In genomic region chr19:4992371-4992770, GRCm38 (mm10) we compare ENCODE assay signal across 8 mouse cellular contexts. TPM values are rescaled to one million over a fixed set of nuclear protein-coding genes. Genes with fewer than 3 reads are reported as not detected.
DNase-seq lines count a peak whose midpoint lies in the region; ATAC-seq and TF ChIP-seq lines count a peak whose summit lies in the region.
"Had no signal": no experiment of that assay in that cellular context is flagged by ENCODE, and none has a peak within 500 bp of the region (broad histone marks: within the 10 kb centered on the region; RNA-seq: fewer than 3 reads in every experiment).

No protein-coding gene starts in this region.

- TF ChIP-seq POLR2A in MEL (IDR thresholded peaks at IDR 0.05; ENCODE audit: control insufficient read depth in 1 of 2, insufficient read depth in 1 of 2, low read depth in 1 of 2, low read length in 2 of 2, poor library complexity in 1 of 2), result no peak
- no peak for TF ChIP-seq POLR2A in kidney, adult 2 months (IDR thresholded peaks at IDR 0.05; ENCODE audit: low read depth, low read length)

- no peak for TF ChIP-seq CTCF in MEL (IDR thresholded peaks at IDR 0.05 in 2 of 3, conservative IDR thresholded peaks at IDR 0.05 in 1 of 3; ENCODE audit: control insufficient read depth in 1 of 3, insufficient read depth in 1 of 3, low read depth in 2 of 3, low read length in 3 of 3, poor library complexity in 1 of 3, severe bottlenecking in 1 of 3)
- TF ChIP-seq CTCF in kidney, adult 2 months (conservative IDR thresholded peaks at IDR 0.05; ENCODE audit: insufficient read depth, insufficient read length, low read depth, low read length), result no peak

- no peak for ATAC-seq in hindbrain, embryonic 11.5 days (ENCODE audit: low FRiP score)
- ATAC-seq in hindbrain, embryonic 13.5 days (ENCODE audit: low FRiP score), result no peak

- peak; percentile 45 for DNase-seq in hindbrain, embryonic 11.5 days (ENCODE audit: low spot score)
- DNase-seq in 416B (ENCODE audit: low read depth) (peak; percentile 28), MEL (ENCODE audit: low read depth, low spot score) (peak; percentile 36)
- DNase-seq in induced T-regulatory cell, adult 2 months (ENCODE audit: low read depth), result peak; percentile 57
- DNase-seq in gastrocnemius, postnatal 4 days (ENCODE audit: low spot score in 2 of 2), result no peak
- no peak for DNase-seq in kidney, adult 2 months

- peaks cover 43% of the 10 kb centered on the region for H3K27me3 ChIP-seq in hindbrain, embryonic 11.5 days (ENCODE audit: control insufficient read depth, insufficient read depth, low read length)
- peaks cover 94% of the 10 kb centered on the region for H3K27me3 ChIP-seq in hindbrain, embryonic 13.5 days
- peaks cover 0 to 6% of the 10 kb centered on the region in 2 experiments; a peak in 3 of 4 replicates for H3K27me3 ChIP-seq in MEL (ENCODE audit: control insufficient read depth in 1 of 2, insufficient read depth in 2 of 2, low read length in 2 of 2)
- H3K27me3 ChIP-seq in kidney, adult 2 months (replicated peaks; ENCODE audit: control insufficient read depth, insufficient read depth, low read length), result 0 out of 2 replicates have a peak, but pooled peaks cover 3% of the 10 kb centered on the region

- WGBS in hindbrain, embryonic 11.5 days, result 17% methylated on average over 8 of the region's 8 CpGs
- 18% methylated on average over 8 of the region's 8 CpGs for WGBS in hindbrain, embryonic 13.5 days
- WGBS in kidney, adult 2 months, result 17% methylated on average over 8 of the region's 8 CpGs

- H3K36me3 ChIP-seq in hindbrain, embryonic 11.5 days (ENCODE audit: control insufficient read depth, insufficient read depth, low read length), result no peaks in the 10 kb centered on the region
- no peaks in the 10 kb centered on the region; the same call in 1 of the 2 replicates for H3K36me3 ChIP-seq in hindbrain, embryonic 13.5 days
- no peaks in the 10 kb centered on the region for H3K36me3 ChIP-seq in MEL (ENCODE audit: control insufficient read depth in 1 of 2, insufficient read depth in 2 of 2, low read length in 2 of 2)
- H3K36me3 ChIP-seq in kidney, adult 2 months (ENCODE audit: control insufficient read depth, insufficient read depth, low read length), result no peaks in the 10 kb centered on the region

- no peak overlapping the region for H3K4me2 ChIP-seq in hindbrain, embryonic 11.5 days (replicated peaks; ENCODE audit: low read depth, low read length)
- H3K4me2 ChIP-seq in hindbrain, embryonic 13.5 days, result no peak overlapping the region

- H3K4me1 ChIP-seq in hindbrain, embryonic 11.5 days (replicated peaks; ENCODE audit: control insufficient read depth, insufficient read depth, low read length), result no peaks in the 10 kb centered on the region
- peaks cover 52% of the 10 kb centered on the region for H3K4me1 ChIP-seq in hindbrain, embryonic 13.5 days (replicated peaks)
- H3K4me1 ChIP-seq in MEL (ENCODE audit: control insufficient read depth in 1 of 2, insufficient read depth in 2 of 2, low read length in 2 of 2), result no peaks in the 10 kb centered on the region
- no peaks in the 10 kb centered on the region for H3K4me1 ChIP-seq in kidney, adult 2 months (ENCODE audit: control insufficient read depth, insufficient read depth, low read length)

- TF ChIP-seq RAD21 in MEL (IDR thresholded peaks at IDR 0.05; ENCODE audit: low read depth, low read length), result no peak

- H3K27ac ChIP-seq in hindbrain, embryonic 11.5 days (ENCODE audit: low read depth, low read length), result no peak overlapping the region
- no peak overlapping the region for H3K27ac ChIP-seq in hindbrain, embryonic 13.5 days
- H3K27ac ChIP-seq in MEL (ENCODE audit: control insufficient read depth, low read depth, low read length), result no peak overlapping the region
- no peak overlapping the region for H3K27ac ChIP-seq in kidney, adult 2 months (ENCODE audit: insufficient read depth, low read depth, low read length)

- no peak for TF ChIP-seq EP300 in MEL (IDR thresholded peaks at IDR 0.05; ENCODE audit: low read depth in 1 of 2, low read length in 2 of 2)

- H3K79me2 ChIP-seq in MEL (ENCODE audit: control insufficient read depth, insufficient read depth, low read length, poor library complexity), result no peaks in the 10 kb centered on the region

- H3K9ac ChIP-seq in hindbrain, embryonic 11.5 days (ENCODE audit: low read depth, low read length), result no peak overlapping the region
- no peak overlapping the region for H3K9ac ChIP-seq in hindbrain, embryonic 13.5 days
- no peak overlapping the region for H3K9ac ChIP-seq in MEL (ENCODE audit: control insufficient read depth, low read depth, low read length, poor library complexity, severe bottlenecking)

- H3K9me3 ChIP-seq in hindbrain, embryonic 11.5 days (ENCODE audit: control insufficient read depth, low read length), result no peaks in the 10 kb centered on the region
- no peaks in the 10 kb centered on the region for H3K9me3 ChIP-seq in hindbrain, embryonic 13.5 days
- H3K9me3 ChIP-seq in MEL (replicated peaks; ENCODE audit: insufficient read depth, low read length), result no peaks in the 10 kb centered on the region

- H3K4me3 ChIP-seq in hindbrain, embryonic 11.5 days (ENCODE audit: low read depth, low read length), result no peak overlapping the region
- no peak overlapping the region for H3K4me3 ChIP-seq in hindbrain, embryonic 13.5 days
- no peak overlapping the region for H3K4me3 ChIP-seq in MEL (ENCODE audit: control insufficient read depth in 1 of 2, insufficient read depth in 1 of 2, low read depth in 2 of 2, low read length in 2 of 2)
- H3K4me3 ChIP-seq in kidney, adult 2 months (ENCODE audit: insufficient read depth, low read depth, low read length), result no peak overlapping the region

TF ChIP-seq in MEL, 35 proteins besides CTCF, POLR2A, EP300 and RAD21:
- no peak for TF ChIP-seq UBTF (IDR thresholded peaks at IDR 0.05; ENCODE audit: borderline replicate concordance, insufficient read depth, low read depth, low read length)
- peak; percentile 47 for TF ChIP-seq SIN3A (IDR thresholded peaks at IDR 0.05; ENCODE audit: low read length)
TF ChIP-seq in MEL: peak in this region for 1.

RNA-seq across cellular contexts. Expression of gene Npas4, which starts 2.3 kb away (rescaled TPM):
- 0.06 and 0.07 TPM in 2 replicates for polyA plus RNA-seq in hindbrain, embryonic 11.5 days (2014; fragmentation: Nextera tagmentation; extraction: Ambion mirVana)
- 0.34 and 0.39 TPM in 2 replicates for polyA plus RNA-seq in hindbrain, embryonic 13.5 days (2015; fragmentation: Nextera tagmentation; extraction: Ambion mirVana)
- not detected in 2 replicates for total RNA-seq in MEL (2012; rRNA removed)
- not detected for polyA plus RNA-seq in MEL (2012; ENCODE audit: insufficient read depth in 1 of 2, insufficient read length in 2 of 2, low read depth in 1 of 2, low replicate concordance in 2 of 2, missing spikeins in 1 of 2)
- under 1 TPM; 0.10 to 0.20 TPM for total RNA-seq in gastrocnemius, postnatal 4 days (2021)
- 0.05 and 0.23 TPM in 2 replicates for polyA plus RNA-seq in kidney, adult 2 months (2012; rRNA removed)
- polyA plus RNA-seq: kidney, embryonic 16.5 days had no signal

RNA-seq across cellular contexts. Expression of gene Mrpl11, which starts 30.4 kb away (rescaled TPM):
- 153 and 158 TPM in 2 replicates for polyA plus RNA-seq in hindbrain, embryonic 11.5 days (2014; fragmentation: Nextera tagmentation; extraction: Ambion mirVana)
- 105 and 115 TPM in 2 replicates for polyA plus RNA-seq in hindbrain, embryonic 13.5 days (2015; fragmentation: Nextera tagmentation; extraction: Ambion mirVana)
- 98.5 and 108 TPM in 2 replicates for total RNA-seq in MEL (2012; rRNA removed)
- polyA plus RNA-seq in MEL (2012; ENCODE audit: insufficient read depth in 1 of 2, insufficient read length in 2 of 2, low read depth in 1 of 2, low replicate concordance in 2 of 2, missing spikeins in 1 of 2), result 100 to 1,000 TPM; 124 to 317 TPM
- 10 to 100 TPM; 54.4 to 60.4 TPM for total RNA-seq in gastrocnemius, postnatal 4 days (2021)
- 47.6 and 55.2 TPM in 2 replicates for polyA plus RNA-seq in kidney, adult 2 months (2012; rRNA removed)

RNA-seq across cellular contexts. Expression of gene Slc29a2, which starts 31.3 kb away (rescaled TPM):
- polyA plus RNA-seq in hindbrain, embryonic 11.5 days (2014; fragmentation: Nextera tagmentation; extraction: Ambion mirVana), result 3.8 and 4.1 TPM in 2 replicates
- polyA plus RNA-seq in hindbrain, embryonic 13.5 days (2015; fragmentation: Nextera tagmentation; extraction: Ambion mirVana), result 10.4 and 11.3 TPM in 2 replicates
- total RNA-seq in MEL (2012; rRNA removed), result 2.1 and 3.2 TPM in 2 replicates
- polyA plus RNA-seq in MEL (2012; ENCODE audit: insufficient read depth in 1 of 2, insufficient read length in 2 of 2, low read depth in 1 of 2, low replicate concordance in 2 of 2, missing spikeins in 1 of 2), result 10 to 100 TPM in 1 of 2 experiments, not detected in 1; 10.9 TPM
- total RNA-seq in gastrocnemius, postnatal 4 days (2021), result 1 to 10 TPM; 8.7 to 9.2 TPM
- 14.2 and 14.4 TPM in 2 replicates for polyA plus RNA-seq in kidney, adult 2 months (2012; rRNA removed)

RNA-seq across cellular contexts. Expression of gene B4gat1, which starts 46.3 kb away (rescaled TPM):
- 35.4 and 45.2 TPM in 2 replicates for polyA plus RNA-seq in hindbrain, embryonic 11.5 days (2014; fragmentation: Nextera tagmentation; extraction: Ambion mirVana)
- 61.2 and 66.0 TPM in 2 replicates for polyA plus RNA-seq in hindbrain, embryonic 13.5 days (2015; fragmentation: Nextera tagmentation; extraction: Ambion mirVana)
- total RNA-seq in MEL (2012; rRNA removed), result 6.9 and 7.8 TPM in 2 replicates
- 1 to 10 TPM in 1 of 2 experiments, not detected in 1; 9.6 TPM for polyA plus RNA-seq in MEL (2012; ENCODE audit: insufficient read depth in 1 of 2, insufficient read length in 2 of 2, low read depth in 1 of 2, low replicate concordance in 2 of 2, missing spikeins in 1 of 2)
- 10 to 100 TPM; 28.5 to 31.4 TPM for total RNA-seq in gastrocnemius, postnatal 4 days (2021)
- polyA plus RNA-seq in kidney, adult 2 months (2012; rRNA removed), result 45.0 and 50.6 TPM in 2 replicates

RNA-seq across cellular contexts. Expression of gene AC124502.3, which starts 46.3 kb away (rescaled TPM):
- polyA plus RNA-seq in hindbrain, embryonic 11.5 days (2014; fragmentation: Nextera tagmentation; extraction: Ambion mirVana), result 0.73 and 2.3 TPM in 2 replicates
- polyA plus RNA-seq in hindbrain, embryonic 13.5 days (2015; fragmentation: Nextera tagmentation; extraction: Ambion mirVana), result 3.9 and 5.9 TPM in 2 replicates
- 1.1 and 2.1 TPM in 2 replicates for total RNA-seq in MEL (2012; rRNA removed)
- polyA plus RNA-seq in MEL (2012; ENCODE audit: insufficient read depth in 1 of 2, insufficient read length in 2 of 2, low read depth in 1 of 2, low replicate concordance in 2 of 2, missing spikeins in 1 of 2), result under 1 TPM in 1 of 2 experiments, not detected in 1; 0.75 TPM
- under 1 TPM in 1 of 2 experiments, not detected in 1; 0.29 TPM for total RNA-seq in gastrocnemius, postnatal 4 days (2021)
- polyA plus RNA-seq in kidney, adult 2 months (2012; rRNA removed), result 0.46 and 0.66 TPM in 2 replicates

Comparison
In these comparisons a context has a peak if more than half of its experiments do, and no peak if none do; other contexts are left out.
1. DNase-seq: peak in hindbrain, embryonic 11.5 days (single experiment), 416B (single experiment), MEL (single experiment) and induced T-regulatory cell, adult 2 months (single experiment); none in gastrocnemius, postnatal 4 days (0 of 2) and kidney, adult 2 months (single experiment).